Mouse (Mus musculus) ES-E14 (cell line): Measurements from ENCODE around the gene Rcbtb2. TPM values are rescaled to one million over a fixed set of nuclear protein-coding genes. Genes with fewer than 3 reads are reported as not detected.

ENCODE experiments used
- DNase-seq: peaks from one replicate; pipeline ENCODE4 v3.0.0-alpha.2; 2013; ENCODE audit warnings: low read depth, low spot score
- H3K27ac ChIP-seq: 2 replicates; pipeline ENCODE4 v1.5.1; 2012; ENCODE audit warnings: low read depth, mild to moderate bottlenecking, low read length, moderate library complexity, mixed read lengths; ENCODE audit not compliant: poor library complexity, insufficient read depth, severe bottlenecking
- H3K36me3 ChIP-seq: 2 replicates; pipeline ENCODE4 v1.6.1; 2012; ENCODE audit warnings: mild to moderate bottlenecking, low read length, moderate library complexity, mixed read lengths; ENCODE audit not compliant: control insufficient read depth, poor library complexity, insufficient read depth, severe bottlenecking
- H3K4me1 ChIP-seq, 2 experiments: fragments of 150-350 bp in 1 of 2; sonication (generic) in 1 of 2; 2 replicates each; pipeline ENCODE4 v1.6.1; 2012; ENCODE audit warnings: low read length in 2 of 2, mild to moderate bottlenecking in 1 of 2, mixed read lengths in 1 of 2; ENCODE audit not compliant: control insufficient read depth in 2 of 2, insufficient read depth in 2 of 2, poor library complexity in 1 of 2
- H3K4me3 ChIP-seq, 2 experiments: fragments of 150-350 bp in 1 of 2; sonication (generic) in 1 of 2; 2 replicates each; pipeline ENCODE4 v1.5.1; 2012; ENCODE audit warnings: low read length in 2 of 2, low read depth in 1 of 2, mild to moderate bottlenecking in 1 of 2, mixed read lengths in 1 of 2; ENCODE audit not compliant: insufficient read depth in 1 of 2, poor library complexity in 1 of 2, severe bottlenecking in 1 of 2
- H3K9ac ChIP-seq: 2 replicates; pipeline ENCODE4 v1.6.1; 2012; ENCODE audit warnings: low read depth, mild to moderate bottlenecking, low read length, mixed read lengths; ENCODE audit not compliant: poor library complexity, insufficient read depth, severe bottlenecking
- H3K9me3 ChIP-seq: fragments of 150-350 bp; sonication (generic); 2 replicates; pipeline ENCODE4 v1.6.1; 2012; ENCODE audit warnings: low read depth, mild to moderate bottlenecking, low read length; ENCODE audit not compliant: control insufficient read depth, insufficient read depth
- CHD2 ChIP-seq: IDR thresholded peaks from 2 replicates; pipeline ENCODE4 v1.6.1; 2014; ENCODE audit warnings: mild to moderate bottlenecking, low read depth, low read length, inconsistent platforms
- HCFC1 ChIP-seq: IDR thresholded peaks from 2 replicates; pipeline ENCODE4 v1.6.1; 2012; ENCODE audit warnings: low read length, inconsistent platforms, borderline replicate concordance; ENCODE audit not compliant: insufficient read depth
- MAFK ChIP-seq: IDR thresholded peaks from 2 replicates; pipeline ENCODE4 v1.6.1; 2014; ENCODE audit warnings: mild to moderate bottlenecking, low read depth, low read length, inconsistent platforms; ENCODE audit not compliant: insufficient read depth
- ZC3H11A ChIP-seq: IDR thresholded peaks from 2 replicates; pipeline ENCODE4 v1.6.1; 2012; ENCODE audit warnings: low read depth, mild to moderate bottlenecking, inconsistent platforms, low read length, borderline replicate concordance
- ZNF384 ChIP-seq: IDR thresholded peaks from 2 replicates; pipeline ENCODE4 v1.6.1; 2012; ENCODE audit warnings: low read depth, low read length, inconsistent platforms
- in situ Hi-C, 2 experiments: fragments of 600-800 bp; cut with MboI; formaldehyde crosslinking; loops; one replicate each; pipeline ENCODE4 v1.15.1; 2025; ENCODE audit warnings: low sequenced_read_pairs in 2 of 2, inconsistent platforms in 1 of 2; ENCODE audit not compliant: unreplicated experiment in 2 of 2
- total RNA-seq: library from RNA; depleted of rRNA; stranded (reverse); fragments of 300-350 nt; gene quantifications from 2 replicates; pipeline ENCODE4 v1.2.3, GENCODE M21; 2012

The Rcbtb2 gene
- total RNA-seq, 1 experiment = 11.2 TPM

DNA sequence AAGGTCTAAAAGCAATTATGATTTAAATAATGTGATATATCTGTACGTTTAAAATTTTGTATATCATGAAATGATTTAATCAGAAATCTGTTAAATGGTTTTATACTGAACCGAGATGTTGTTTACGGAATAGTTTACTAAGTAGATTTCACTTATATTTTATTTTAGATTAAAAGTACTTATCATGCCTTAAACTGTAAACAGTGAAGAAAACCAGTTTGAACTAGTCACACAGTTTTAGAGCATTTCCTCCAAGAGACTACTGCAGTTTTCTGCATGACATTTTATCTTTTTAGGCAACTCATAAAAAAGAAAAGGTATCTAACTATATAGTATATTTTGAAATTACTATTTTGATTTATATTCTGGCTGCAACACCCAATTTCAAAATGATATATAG lies 117.0 kb downstream of the Rcbtb2 start:
- Histone ChIP-seq H3K9ac (no peak overlapping the region), H3K9me3 (no peaks in the 10 kb centered on the region), H3K27ac (no peak overlapping the region), H3K4me3 (peak overlapping the region in 1 of 2 experiments; percentile 70; a peak in 2 of 4 replicates), H3K4me1 (peaks cover 2 to 6% of the 10 kb centered on the region in 2 experiments; a peak in 3 of 4 replicates), H3K36me3 (no peaks in the 10 kb centered on the region)
- TF ChIP-seq CHD2 = no peak
- TF ChIP-seq ZC3H11A = no peak
- no peak for TF ChIP-seq ZNF384
- TF ChIP-seq HCFC1 = no peak
- no peak for TF ChIP-seq MAFK
- in situ Hi-C loops = no loop called here
- no peak for DNase-seq

DNA sequence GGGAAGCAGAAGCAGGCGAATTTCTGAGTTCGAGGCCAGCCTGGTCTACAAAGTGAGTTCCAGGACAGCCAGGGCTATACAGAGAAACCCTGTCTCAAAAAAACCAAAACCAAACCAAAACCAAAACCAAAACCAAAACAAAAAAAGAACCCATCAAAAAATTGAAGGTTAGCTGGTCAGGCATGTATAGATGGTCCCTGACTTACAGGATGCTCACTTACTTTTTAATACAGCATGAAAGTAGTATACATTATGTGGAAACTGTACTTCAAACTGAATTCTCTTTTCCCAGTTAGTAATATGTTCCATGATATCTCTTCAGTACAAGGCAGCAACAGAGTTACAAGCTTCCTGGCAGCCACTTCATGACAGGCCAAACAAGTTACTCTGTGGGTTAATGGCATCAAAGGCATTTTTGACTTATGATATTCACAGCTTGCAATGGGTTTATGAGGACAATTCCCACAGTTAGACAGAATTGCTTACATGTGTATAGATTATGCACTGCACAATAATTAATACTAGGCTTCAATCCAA lies 121.3 kb downstream of the Rcbtb2 start:
- no peaks in the 10 kb centered on the region for H3K36me3 ChIP-seq
- DNase-seq = no peak
- no peak overlapping the region for H3K9ac ChIP-seq
- no peak overlapping the region for H3K4me3 ChIP-seq
- H3K9me3 ChIP-seq = no peaks in the 10 kb centered on the region
- TF ChIP-seq HCFC1 = no peak
- no peak for TF ChIP-seq ZC3H11A
- TF ChIP-seq MAFK = no peak
- TF ChIP-seq CHD2 = no peak
- no peak for TF ChIP-seq ZNF384
- no peak overlapping the region for H3K27ac ChIP-seq
- in situ Hi-C loops = no loop called here
- no peaks in the 10 kb centered on the region; a peak in 1 of 4 replicates for H3K4me1 ChIP-seq

DNA sequence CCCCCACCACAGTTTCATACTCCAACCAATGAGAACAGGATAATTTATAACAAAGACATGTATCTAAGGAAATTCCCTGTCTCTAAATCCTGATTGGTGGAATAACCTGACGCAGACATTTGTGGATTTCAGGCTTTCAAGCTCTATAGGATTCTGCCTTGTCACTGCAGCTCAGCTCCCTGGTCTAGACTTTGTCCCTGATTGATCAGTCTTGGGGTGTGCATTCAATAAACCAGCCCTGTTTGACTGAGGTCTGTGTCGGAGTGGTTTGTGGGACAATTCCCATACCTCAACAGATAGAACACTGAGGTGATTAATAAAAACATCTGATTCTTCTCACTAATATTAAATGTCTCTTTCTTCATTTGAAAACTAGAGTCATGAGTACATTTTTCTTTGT lies 127.2 kb downstream of the Rcbtb2 start:
- H3K9me3 ChIP-seq = no peaks in the 10 kb centered on the region
- H3K4me3 ChIP-seq = no peak overlapping the region
- no peak for TF ChIP-seq HCFC1
- TF ChIP-seq ZNF384 = no peak
- TF ChIP-seq ZC3H11A = no peak
- TF ChIP-seq MAFK = no peak
- TF ChIP-seq CHD2 = no peak
- H3K27ac ChIP-seq = no peak overlapping the region
- H3K4me1 ChIP-seq = peaks cover 0 to 5% of the 10 kb centered on the region in 2 experiments; a peak in 3 of 4 replicates
- H3K9ac ChIP-seq = no peak overlapping the region
- DNase-seq = no peak
- H3K36me3 ChIP-seq = no peaks in the 10 kb centered on the region
- in situ Hi-C loops = no loop called here

DNA sequence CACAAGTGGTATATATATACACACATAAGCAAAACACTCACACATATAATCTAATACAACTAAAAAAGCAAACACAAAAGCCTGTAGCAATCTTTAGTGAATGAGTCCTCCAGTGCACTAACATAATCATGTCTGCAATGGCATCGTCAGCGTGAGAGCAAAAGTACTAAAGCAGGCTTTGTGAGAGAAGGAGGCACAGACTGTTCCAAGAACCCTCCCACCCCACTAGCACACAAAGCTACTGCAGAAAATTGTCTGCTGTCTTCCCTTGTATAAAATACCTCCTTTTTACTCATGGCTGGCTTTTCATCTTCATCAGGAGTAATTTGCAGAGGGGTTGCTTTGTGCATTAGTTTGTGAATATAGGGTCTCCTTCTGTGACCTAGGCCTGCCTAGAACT lies 129.4 kb downstream of the Rcbtb2 start:
- H3K27ac ChIP-seq = no peak overlapping the region
- TF ChIP-seq CHD2 = no peak
- no peak for TF ChIP-seq ZNF384
- no peak for TF ChIP-seq MAFK
- no peak for TF ChIP-seq HCFC1
- TF ChIP-seq ZC3H11A = no peak
- DNase-seq = no peak
- H3K36me3 ChIP-seq = no peaks in the 10 kb centered on the region
- in situ Hi-C loops = no loop called here
- H3K4me3 ChIP-seq = no peak overlapping the region
- no peak overlapping the region for H3K9ac ChIP-seq
- H3K4me1 ChIP-seq = peaks cover 0 to 6% of the 10 kb centered on the region in 2 experiments; a peak in 3 of 4 replicates
- no peaks in the 10 kb centered on the region for H3K9me3 ChIP-seq
